Mouse (Mus musculus) A20 (cell line): Measurements from ENCODE around the gene Sgpp1.
A peak's percentile ranks its signal among the peaks of the same experiment; 100 is the strongest.
"Not testable (repeated sequence)": the region's sequence is repeated elsewhere in the genome, so short reads cannot be mapped to it uniquely, and the experiment has no call there.

Experiments used
- DNase-seq: peaks from one replicate; pipeline ENCODE4 v3.0.0-alpha.2; 2011; ENCODE audit warnings: low read depth, low spot score

Sgpp1 gene

GRCm38 (mm10) chr12:75731927-75732443, 3.5 kb downstream of the Sgpp1 start:
- DNase-seq: peak; percentile 74

GRCm38 (mm10) chr12:75731508-75731907, 4.0 kb downstream of the Sgpp1 start:
- DNase-seq: peak; percentile 54

- DNase-seq: no peak
Measured at GRCm38 (mm10) chr12:75730458-75730857, 5.1 kb downstream of the Sgpp1 start.

- DNase-seq: no peak
Measured at GRCm38 (mm10) chr12:75729876-75730275, 5.7 kb downstream of the Sgpp1 start.

- DNase-seq: peak; percentile 88
Measured at GRCm38 (mm10) chr12:75727333-75728125, 8.0 kb downstream of the Sgpp1 start.

- DNase-seq: peak; percentile 90
Measured at GRCm38 (mm10) chr12:75726349-75726861, 9.1 kb downstream of the Sgpp1 start.

GRCm38 (mm10) chr12:75724621-75725324, 10.8 kb downstream of the Sgpp1 start:
- DNase-seq: no peak

GRCm38 (mm10) chr12:75723839-75724463, 11.6 kb downstream of the Sgpp1 start:
- DNase-seq: no peak

- no peak for DNase-seq
Measured at GRCm38 (mm10) chr12:75721941-75722340, 13.6 kb downstream of the Sgpp1 start.

GRCm38 (mm10) chr12:75721006-75721405, 14.5 kb downstream of the Sgpp1 start:
- DNase-seq: no peak

GRCm38 (mm10) chr12:75713596-75713995, 21.9 kb downstream of the Sgpp1 start:
- no peak for DNase-seq

GRCm38 (mm10) chr12:75712905-75713304, 22.6 kb downstream of the Sgpp1 start:
- not testable (repeated sequence) for DNase-seq

GRCm38 (mm10) chr12:75710596-75711376, 24.7 kb downstream of the Sgpp1 start:
- DNase-seq: no peak

GRCm38 (mm10) chr12:75709506-75709905, 26.0 kb downstream of the Sgpp1 start:
- DNase-seq: no peak

- no peak for DNase-seq
Measured at GRCm38 (mm10) chr12:75706670-75707069, 28.9 kb downstream of the Sgpp1 start.

GRCm38 (mm10) chr12:75702739-75703122, 32.8 kb downstream of the Sgpp1 start:
- no peak for DNase-seq

GRCm38 (mm10) chr12:75702084-75702738, 33.3 kb downstream of the Sgpp1 start:
- DNase-seq: no peak

GRCm38 (mm10) chr12:75701173-75702083, 34.1 kb downstream of the Sgpp1 start:
- no peak for DNase-seq

GRCm38 (mm10) chr12:75698692-75699091, 36.8 kb downstream of the Sgpp1 start:
- DNase-seq: no peak

- DNase-seq: not testable (repeated sequence)
Measured at GRCm38 (mm10) chr12:75695845-75696244, 39.7 kb downstream of the Sgpp1 start.
